Mouse (Mus musculus): ENCODE measurements around the gene Vamp1.

Gene Vamp1

GRCm38 (mm10) chr6:125215148-125215954, at the start of gene Vamp1:
TSS of gene Vamp1 (plus strand) at chr6:125215551.
- DNase-seq (ENCODE audit: low spot score) = peak; percentile 71

GRCm38 (mm10) chr6:125166051-125166751, 49.1 kb upstream of the Vamp1 start, which contains the start of gene Gapdh:
TSS of gene Gapdh (minus strand) at chr6:125166467.
- no peak for DNase-seq (ENCODE audit: low spot score)

- DNase-seq (ENCODE audit: low spot score) = no peak
These were observed 48.3 kb upstream of the Vamp1 start for GRCm38 (mm10) chr6:125166861-125167650.

- DNase-seq (ENCODE audit: low spot score) = no peak
These were observed 47.3 kb upstream of the Vamp1 start for GRCm38 (mm10) chr6:125168086-125168485.

- DNase-seq (ENCODE audit: low spot score) = no peak
These were observed 45.2 kb upstream of the Vamp1 start for GRCm38 (mm10) chr6:125170194-125170593.

- no peak for DNase-seq (ENCODE audit: low spot score)
These were observed 42.9 kb upstream of the Vamp1 start for GRCm38 (mm10) chr6:125172474-125172873.

GRCm38 (mm10) chr6:125173256-125173655, 42.1 kb upstream of the Vamp1 start:
- no peak for DNase-seq (ENCODE audit: low spot score)

GRCm38 (mm10) chr6:125175469-125175868, 39.9 kb upstream of the Vamp1 start:
- no peak for DNase-seq (ENCODE audit: low spot score)

- DNase-seq (ENCODE audit: low spot score) = no peak
These were observed 35.8 kb upstream of the Vamp1 start for GRCm38 (mm10) chr6:125179601-125180000.

GRCm38 (mm10) chr6:125182133-125182532, 33.2 kb upstream of the Vamp1 start:
- DNase-seq (ENCODE audit: low spot score) = no peak

- DNase-seq (ENCODE audit: low spot score) = no peak
These were observed 29.1 kb upstream of the Vamp1 start for GRCm38 (mm10) chr6:125186203-125186602.

- no peak for DNase-seq (ENCODE audit: low spot score)
These were observed 24.5 kb upstream of the Vamp1 start for GRCm38 (mm10) chr6:125190816-125191215.

GRCm38 (mm10) chr6:125191332-125192015, 23.9 kb upstream of the Vamp1 start, which contains the start of the genes Ncapd2 and Mrpl51:
TSS of gene Ncapd2 (minus strand) at chr6:125191701.
TSS of gene Mrpl51 (plus strand) at chr6:125191801.
- peak; percentile 88 for DNase-seq (ENCODE audit: low spot score)

- peak; percentile 69 for DNase-seq (ENCODE audit: low spot score)
These were observed 23.2 kb upstream of the Vamp1 start for GRCm38 (mm10) chr6:125192016-125192714.

- no peak for DNase-seq (ENCODE audit: low spot score)
These were observed 22.5 kb upstream of the Vamp1 start for GRCm38 (mm10) chr6:125192841-125193240.

- DNase-seq (ENCODE audit: low spot score) = no peak
These were observed 22.0 kb upstream of the Vamp1 start for GRCm38 (mm10) chr6:125193390-125193789.

- DNase-seq (ENCODE audit: low spot score) = no peak
These were observed 19.7 kb upstream of the Vamp1 start for GRCm38 (mm10) chr6:125195541-125196075.

- no peak for DNase-seq (ENCODE audit: low spot score)
These were observed 19.1 kb upstream of the Vamp1 start for GRCm38 (mm10) chr6:125196301-125196700.

- no peak for DNase-seq (ENCODE audit: low spot score)
These were observed 18.2 kb upstream of the Vamp1 start for GRCm38 (mm10) chr6:125197166-125197565.

- DNase-seq (ENCODE audit: low spot score) = no peak
These were observed 4.9 kb upstream of the Vamp1 start for GRCm38 (mm10) chr6:125210436-125210835.

- no peak for DNase-seq (ENCODE audit: low spot score)
These were observed 2.7 kb upstream of the Vamp1 start for GRCm38 (mm10) chr6:125212621-125213020.

Data from ovary, postnatal 10 days (tissue).